Comparison of ENCODE assay signal across 7 mouse cellular contexts in the genomic region with DNA sequence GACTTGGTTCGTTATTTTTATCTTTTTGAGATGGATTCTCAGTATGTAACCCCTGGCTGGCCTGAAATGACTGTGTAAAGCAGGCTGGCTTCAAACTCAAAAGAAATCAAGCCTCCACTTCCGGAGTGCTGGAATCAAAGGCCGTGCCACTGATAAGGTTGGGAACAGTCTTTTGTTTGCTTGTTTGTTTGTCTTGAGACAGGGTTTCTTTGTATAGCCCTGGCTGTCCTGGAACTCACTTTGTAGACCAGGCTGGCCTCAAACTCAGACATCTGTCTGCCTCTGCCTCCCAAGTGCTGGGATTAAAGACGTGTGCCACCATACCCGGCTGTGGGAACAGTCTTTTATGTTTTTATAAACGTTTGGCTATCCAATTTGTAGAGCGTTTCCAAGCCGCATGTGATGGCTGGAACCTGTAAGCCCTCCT. TPM values are rescaled to one million over a fixed set of nuclear protein-coding genes. Genes with fewer than 3 reads are reported as not detected.
A peak's percentile ranks its signal among the peaks of the same experiment; 100 is the strongest.
DNase-seq lines count a peak whose midpoint lies in the region; ATAC-seq and TF ChIP-seq lines count a peak whose summit lies in the region.

No protein-coding gene starts in this region.

- TF ChIP-seq CTCF in C2C12 (IDR thresholded peaks at IDR 0.05; ENCODE audit: control insufficient read depth, insufficient read depth, insufficient read length) (no peak), E14TG2a.4 (conservative IDR thresholded peaks at IDR 0.05; ENCODE audit: low read length) (no peak)

- no peak for DNase-seq in ovary, postnatal 10 days (ENCODE audit: low spot score)
- DNase-seq in adrenal gland, postnatal 14 days, result no peak
- DNase-seq in embryo, embryonic 9.5 days (ENCODE audit: extremely low spot score), result no peak

- no peaks in the 10 kb centered on the region for H3K9me3 ChIP-seq in E14TG2a.4 (ENCODE audit: low read length)
- no peaks in the 10 kb centered on the region for H3K9me3 ChIP-seq in forebrain, embryonic 16.5 days (ENCODE audit: control insufficient read depth, low read length)
- H3K9me3 ChIP-seq in liver, embryonic 16.5 days (replicated peaks; ENCODE audit: control insufficient read depth, low read length), result no peaks in the 10 kb centered on the region

- H3K79me2 ChIP-seq in C2C12 (ENCODE audit: control insufficient read depth, insufficient read depth), result peaks cover 22% of the 10 kb centered on the region

- H3K4me3 ChIP-seq in C2C12 (ENCODE audit: insufficient read depth, poor library complexity, severe bottlenecking) (peak overlapping the region; percentile 68), E14TG2a.4 (replicated peaks; ENCODE audit: low read length) (peak overlapping the region; percentile 97)
- peak overlapping the region; percentile 77 for H3K4me3 ChIP-seq in forebrain, embryonic 16.5 days (replicated peaks; ENCODE audit: low read length)
- H3K4me3 ChIP-seq in liver, embryonic 16.5 days (ENCODE audit: low read depth, low read length), result peak overlapping the region; percentile 79

- H3ac ChIP-seq in C2C12 (ENCODE audit: control insufficient read depth, insufficient read length, low read depth), result peak overlapping the region; percentile 51

- WGBS in forebrain, embryonic 16.5 days, result 22% methylated on average over 8 of the region's 8 CpGs
- 25% methylated on average over 8 of the region's 8 CpGs for whole genome bisulfite sequencing in liver, embryonic 16.5 days (ENCODE audit: insufficient replicate concordance)

- H3K27me3 ChIP-seq in C2C12 (ENCODE audit: control insufficient read depth, insufficient read depth, insufficient read length), result no peaks in the 10 kb centered on the region
- H3K27me3 ChIP-seq in E14TG2a.4 (ENCODE audit: insufficient read depth, low read length), result no peaks in the 10 kb centered on the region
- H3K27me3 ChIP-seq in forebrain, embryonic 16.5 days (replicated peaks; ENCODE audit: control insufficient read depth, insufficient read depth, low read length), result no peaks in the 10 kb centered on the region
- no peaks in the 10 kb centered on the region for H3K27me3 ChIP-seq in liver, embryonic 16.5 days (ENCODE audit: control insufficient read depth, insufficient read depth, low read depth, low read length)

- peak overlapping the region; percentile 79 for H3K27ac ChIP-seq in forebrain, embryonic 16.5 days (ENCODE audit: low read length)
- H3K27ac ChIP-seq in liver, embryonic 16.5 days (ENCODE audit: low read length), result peak overlapping the region; percentile 75

- peak overlapping the region; percentile 88 for H3K9ac ChIP-seq in forebrain, embryonic 16.5 days (replicated peaks; ENCODE audit: low read depth, low read length)
- H3K9ac ChIP-seq in liver, embryonic 16.5 days (ENCODE audit: low read depth, low read length), result peak overlapping the region; percentile 74

- H3K36me3 ChIP-seq in C2C12 (ENCODE audit: control insufficient read depth, insufficient read depth), result peaks cover 30% of the 10 kb centered on the region
- H3K36me3 ChIP-seq in E14TG2a.4 (ENCODE audit: insufficient read depth, low read length), result peaks cover 51% of the 10 kb centered on the region
- H3K36me3 ChIP-seq in forebrain, embryonic 16.5 days (ENCODE audit: control insufficient read depth, insufficient read depth), result peaks cover 11% of the 10 kb centered on the region
- peaks cover 8% of the 10 kb centered on the region for H3K36me3 ChIP-seq in liver, embryonic 16.5 days (ENCODE audit: control insufficient read depth, insufficient read depth)

- peak overlapping the region; percentile 55 for H3K4me2 ChIP-seq in forebrain, embryonic 16.5 days (ENCODE audit: low read length)
- H3K4me2 ChIP-seq in liver, embryonic 16.5 days (ENCODE audit: low read depth, low read length), result peak overlapping the region; percentile 72

- H3K4me1 ChIP-seq in E14TG2a.4 (replicated peaks; ENCODE audit: low read depth, low read length), result peaks cover 47% of the 10 kb centered on the region
- peaks cover 11% of the 10 kb centered on the region for H3K4me1 ChIP-seq in forebrain, embryonic 16.5 days (replicated peaks; ENCODE audit: control insufficient read depth, insufficient read depth, low read length)
- peaks cover 14% of the 10 kb centered on the region for H3K4me1 ChIP-seq in liver, embryonic 16.5 days (ENCODE audit: control insufficient read depth, low read depth, low read length)

- ATAC-seq in forebrain, embryonic 16.5 days, result no peak
- ATAC-seq in liver, embryonic 16.5 days (ENCODE audit: low read depth), result no peak; the same call in 1 of the 2 replicates

- peaks cover 6% of the 10 kb centered on the region for H3K79me3 ChIP-seq in C2C12 (ENCODE audit: low read depth)

TF ChIP-seq in C2C12, 6 proteins besides CTCF, POLR2A, EP300 and RAD21:
- TF ChIP-seq MYOG (IDR thresholded peaks at IDR 0.05; ENCODE audit: control insufficient read depth, extremely low read depth, insufficient read length) (no peak), CEBPB (IDR thresholded peaks at IDR 0.05; ENCODE audit: low read depth) (no peak), FOSL1 (IDR thresholded peaks at IDR 0.05; ENCODE audit: insufficient read depth, low read length, poor library complexity, severe bottlenecking) (no peak), MYOD1 (IDR thresholded peaks at IDR 0.05; ENCODE audit: control insufficient read depth, insufficient read length, low read depth) (no peak), MAX (IDR thresholded peaks at IDR 0.05) (no peak), USF1 (IDR thresholded peaks at IDR 0.05; ENCODE audit: low read depth) (no peak)
TF ChIP-seq in C2C12: peak in this region for 0.

RNA-seq across cellular contexts. Expression of gene Msto1, which starts 0.6 kb away (rescaled TPM):
- polyA plus RNA-seq in C2C12 (2012; fragmentation: generic; extraction: Trizol), result 52.0 TPM
- 44.5 and 47.7 TPM in 2 replicates for polyA plus RNA-seq in forebrain, embryonic 16.5 days (2015; fragmentation: Nextera tagmentation; extraction: Ambion mirVana)
- 9.1 and 9.5 TPM in 2 replicates for polyA plus RNA-seq in liver, embryonic 16.5 days (2015; fragmentation: Nextera tagmentation; extraction: Ambion mirVana)
- 23.6 and 25.6 TPM in 2 replicates for total RNA-seq in adrenal gland, postnatal 14 days (2021)

RNA-seq across cellular contexts. Expression of gene Ash1l, which starts 36.0 kb away (rescaled TPM):
- polyA plus RNA-seq in C2C12 (2012; fragmentation: generic; extraction: Trizol), result 5.4 TPM
- 22.6 and 24.6 TPM in 2 replicates for polyA plus RNA-seq in forebrain, embryonic 16.5 days (2015; fragmentation: Nextera tagmentation; extraction: Ambion mirVana)
- polyA plus RNA-seq in liver, embryonic 16.5 days (2015; fragmentation: Nextera tagmentation; extraction: Ambion mirVana), result 4.9 and 5.5 TPM in 2 replicates
- 47.5 and 47.6 TPM in 2 replicates for total RNA-seq in adrenal gland, postnatal 14 days (2021)

RNA-seq across cellular contexts. Expression of gene Dap3, which starts 36.6 kb away (rescaled TPM):
- polyA plus RNA-seq in C2C12 (2012; fragmentation: generic; extraction: Trizol), result 123 TPM
- 161 and 168 TPM in 2 replicates for polyA plus RNA-seq in forebrain, embryonic 16.5 days (2015; fragmentation: Nextera tagmentation; extraction: Ambion mirVana)
- 78.9 and 86.8 TPM in 2 replicates for polyA plus RNA-seq in liver, embryonic 16.5 days (2015; fragmentation: Nextera tagmentation; extraction: Ambion mirVana)
- 116 TPM in 2 replicates for total RNA-seq in adrenal gland, postnatal 14 days (2021)
